Mouse (Mus musculus) ovary, postnatal 10 days (tissue): Measurements from ENCODE around the gene Kel.

Experiments used
- DNase-seq: peaks from one replicate; pipeline ENCODE4 v3.0.0; 2022; ENCODE audit warnings: low spot score

Gene Kel

GRCm38 (mm10) chr6:41704123-41704522, at the start of gene Kel:
Gene Kel (minus strand): TSS chr6:41704339.
- DNase-seq: no peak

DNA sequence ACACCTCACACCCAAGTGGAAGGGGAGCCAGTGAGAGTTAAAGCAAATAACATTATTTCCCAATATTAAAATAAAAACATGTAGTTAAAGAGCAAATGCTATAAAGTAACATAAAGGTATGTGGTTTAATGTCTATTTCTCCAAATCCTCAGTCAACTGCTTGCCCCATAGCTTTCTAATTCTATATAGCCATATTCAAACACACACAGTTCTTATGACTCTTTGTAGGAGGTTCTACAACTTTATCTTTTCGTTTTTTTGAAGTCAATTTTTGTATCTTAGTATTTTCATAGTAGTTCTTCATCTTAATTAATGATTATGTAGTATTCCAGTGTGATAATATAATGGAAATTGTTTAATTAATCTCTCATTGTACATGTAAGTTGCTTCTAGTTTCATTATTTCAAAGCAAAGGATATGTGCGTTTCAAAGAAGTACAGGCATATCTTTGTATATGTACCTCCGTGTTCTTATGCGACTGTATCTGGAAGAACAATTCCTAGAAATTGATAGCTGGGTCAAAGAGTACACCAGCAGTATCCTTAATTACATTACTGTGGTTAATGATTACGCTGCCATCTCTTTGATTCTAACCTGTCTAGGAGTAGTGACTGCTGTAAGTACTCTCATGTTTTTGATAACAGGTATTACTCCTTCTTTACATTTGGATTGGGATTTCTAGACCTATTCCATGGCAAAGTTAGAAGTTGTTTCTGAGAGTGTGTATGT, 40.7 kb upstream of the Kel start:
- DNase-seq: no peak

DNA sequence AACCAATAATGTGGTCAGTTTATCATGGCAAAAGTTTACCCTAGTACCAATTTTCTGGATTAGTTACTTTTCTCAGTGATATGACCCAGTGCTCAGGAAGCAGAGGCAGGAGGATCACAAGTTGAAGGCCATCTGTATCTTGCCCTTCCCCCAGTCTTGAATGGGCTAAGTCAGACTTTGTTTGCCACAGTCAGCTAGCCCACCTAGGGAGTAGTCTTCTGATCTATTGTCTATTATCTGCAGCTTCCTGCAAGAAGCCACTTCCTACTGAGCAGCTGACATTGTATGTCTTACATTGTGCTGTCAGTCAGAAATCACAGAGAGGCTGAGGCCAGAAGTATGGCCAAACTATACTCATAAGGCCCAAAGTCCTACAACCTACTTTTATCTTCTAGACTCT, 37.0 kb upstream of the Kel start:
- DNase-seq: no peak

DNA sequence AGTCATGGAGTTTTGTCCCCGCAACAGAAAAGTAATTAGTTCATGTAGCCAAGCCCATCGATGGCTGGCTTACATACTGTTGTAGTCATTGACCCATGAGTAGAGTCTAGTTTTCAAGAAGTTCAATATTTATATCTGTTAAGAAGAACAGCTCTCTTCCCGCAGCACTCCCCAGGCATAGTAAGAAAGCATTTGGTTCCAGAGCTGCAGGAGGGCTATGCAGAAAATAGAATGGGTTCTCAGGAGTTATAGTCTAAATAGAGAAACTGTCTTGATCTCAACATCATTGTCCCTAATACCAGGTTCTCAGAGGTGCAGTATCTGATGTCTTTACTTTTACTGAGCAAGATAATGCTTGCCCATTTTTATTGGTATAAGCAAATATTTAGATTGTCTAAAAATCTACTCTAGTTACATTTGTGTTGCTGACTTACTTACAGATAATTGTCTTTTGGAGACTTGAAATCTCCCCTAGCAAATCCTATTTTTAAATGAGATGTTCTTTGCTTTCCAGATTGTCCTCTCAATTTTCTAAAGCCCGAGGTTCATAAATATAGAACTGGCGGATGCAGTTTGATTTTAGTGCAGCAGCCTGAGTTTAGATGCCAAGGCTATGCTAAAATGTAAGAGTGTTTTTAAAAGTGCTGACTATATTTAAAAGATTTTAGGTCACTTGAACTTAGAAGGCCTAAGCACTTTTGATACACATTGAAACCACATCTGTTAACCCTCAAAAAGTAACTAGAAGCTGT, 30.8 kb upstream of the Kel start:
- DNase-seq: no peak

DNA sequence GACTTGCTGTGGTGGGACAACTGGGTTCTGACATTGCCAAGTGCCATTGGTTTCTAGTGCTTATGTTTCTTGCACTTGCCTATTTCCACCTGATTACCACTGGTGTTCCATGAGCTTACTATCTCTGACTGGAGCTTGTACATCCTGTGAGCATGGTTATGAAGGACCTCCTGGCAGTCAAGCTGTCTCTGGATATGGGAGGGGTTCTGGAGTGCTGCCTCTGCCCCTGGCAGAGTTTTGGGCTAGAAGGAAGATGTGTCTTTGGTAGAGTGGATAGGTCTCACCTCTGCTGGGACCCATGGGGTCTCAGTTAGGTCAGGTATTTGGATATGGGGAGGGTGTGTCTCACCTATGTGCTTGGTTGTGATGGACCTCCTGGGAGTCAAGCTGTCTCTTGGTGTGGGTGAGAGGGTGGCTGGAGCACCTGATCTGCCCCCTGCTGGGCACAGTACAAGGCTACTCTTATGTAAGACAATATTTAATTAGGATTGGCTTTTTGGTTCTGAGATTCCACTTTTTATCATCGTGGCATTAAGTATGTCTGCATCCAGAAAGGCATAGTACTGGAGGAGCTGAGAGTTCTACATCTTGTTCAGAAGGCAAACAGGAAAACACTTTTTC, 24.0 kb upstream of the Kel start:
- DNase-seq: no peak

GRCm38 (mm10) chr6:41721430-41721829, 17.3 kb upstream of the Kel start:
- no peak for DNase-seq

DNA sequence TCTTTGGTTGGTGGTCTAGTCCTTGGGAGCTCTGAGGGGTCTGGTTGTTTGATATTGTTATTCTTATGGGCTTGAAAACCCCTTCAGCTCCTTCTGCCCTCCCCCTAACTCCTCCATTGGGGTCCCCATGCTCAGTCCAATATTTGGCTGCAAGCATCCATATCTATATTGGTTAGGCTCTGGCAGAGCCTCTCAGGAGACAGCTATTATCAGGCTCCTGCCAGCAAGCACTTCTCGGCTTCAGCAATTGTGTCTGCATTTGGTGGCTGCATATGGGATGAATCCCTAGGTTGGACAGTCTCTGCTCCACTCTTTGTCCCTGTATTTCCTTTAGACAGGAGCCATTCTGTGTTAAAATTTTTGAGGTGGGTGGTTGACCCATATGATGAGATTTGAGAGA, 6.1 kb upstream of the Kel start:
- no peak for DNase-seq

DNA sequence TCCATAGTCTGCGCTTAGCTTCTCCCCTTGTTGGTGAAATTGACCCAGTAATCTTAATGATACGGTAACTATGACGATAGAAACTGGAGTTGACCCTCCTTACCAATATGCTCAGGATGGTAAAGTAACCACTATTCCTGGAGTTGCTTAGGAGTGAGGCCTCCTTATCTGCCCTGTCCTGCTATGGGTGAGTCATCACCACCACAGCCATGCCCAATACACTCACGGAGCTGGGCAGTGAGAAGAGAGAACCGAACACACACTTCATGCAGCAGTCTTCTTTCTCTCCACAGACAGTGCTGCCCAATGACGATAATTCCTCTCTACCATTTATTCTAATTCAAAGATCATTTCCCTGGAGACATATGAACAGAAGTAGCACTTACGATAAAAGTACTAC, 2.1 kb upstream of the Kel start:
- no peak for DNase-seq

- DNase-seq: no peak
These were observed 1.2 kb downstream of the Kel start for GRCm38 (mm10) chr6:41702928-41703327.

DNA sequence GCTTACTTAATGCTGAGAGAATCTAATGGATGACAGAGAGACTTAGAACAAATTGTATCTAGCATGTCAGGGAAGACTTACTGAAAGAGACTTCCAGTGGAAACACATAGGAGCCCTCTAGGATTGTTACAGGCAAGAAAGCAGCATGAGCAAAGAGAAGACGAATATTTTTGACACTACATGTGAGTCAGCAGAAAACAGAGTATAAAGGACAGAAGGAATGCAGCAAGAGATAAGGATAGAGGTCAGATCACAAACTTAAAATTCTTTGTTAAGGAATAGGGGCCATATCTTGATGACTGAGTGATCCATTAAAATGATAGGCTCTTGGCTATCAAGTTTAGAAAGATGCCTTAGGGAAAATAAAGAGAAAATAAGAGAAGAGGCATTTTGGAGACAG, 2.9 kb downstream of the Kel start:
- no peak for DNase-seq

- DNase-seq: no peak
These were observed 9.7 kb downstream of the Kel start for GRCm38 (mm10) chr6:41694407-41694806.

DNA sequence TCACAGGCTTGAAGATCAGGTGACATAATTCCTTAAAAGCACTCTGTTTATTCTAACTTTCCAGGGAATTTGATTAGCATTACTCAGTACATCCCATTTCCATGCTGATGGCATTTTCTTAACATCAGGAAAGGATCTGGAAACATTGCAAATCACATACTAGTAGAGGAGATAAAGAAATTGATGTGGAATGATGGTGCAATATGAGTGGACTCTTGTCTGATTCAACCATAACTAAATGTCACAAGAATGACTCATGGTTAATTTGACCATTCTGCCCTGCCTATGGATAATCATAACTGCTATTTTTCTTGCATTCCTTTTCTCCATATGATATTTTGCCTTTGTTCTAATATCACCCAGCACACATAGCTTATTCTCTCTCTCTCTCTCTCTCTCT, 11.9 kb downstream of the Kel start:
- DNase-seq: no peak

DNA sequence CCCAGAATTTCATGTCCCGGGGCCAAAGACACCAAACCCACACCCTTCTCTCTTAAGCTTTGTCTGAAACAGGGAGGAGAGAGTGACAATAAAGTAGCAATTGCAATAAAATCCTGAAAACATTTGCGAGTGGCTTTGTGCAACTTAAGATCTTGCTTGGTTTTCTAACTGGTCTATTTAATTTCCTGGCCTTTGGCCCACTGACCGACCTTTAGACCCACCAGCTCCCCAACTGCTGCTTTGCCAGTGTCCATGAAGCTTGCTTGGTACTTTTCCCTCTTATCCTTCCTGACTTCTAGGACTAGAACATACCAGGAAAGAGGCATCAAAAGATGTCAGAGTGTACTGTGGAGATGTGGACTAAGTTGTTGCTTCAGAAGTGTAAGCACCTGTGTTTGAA, 18.5 kb downstream of the Kel start:
- no peak for DNase-seq

- DNase-seq: no peak
These were observed 19.2 kb downstream of the Kel start for GRCm38 (mm10) chr6:41684911-41685310.

DNA sequence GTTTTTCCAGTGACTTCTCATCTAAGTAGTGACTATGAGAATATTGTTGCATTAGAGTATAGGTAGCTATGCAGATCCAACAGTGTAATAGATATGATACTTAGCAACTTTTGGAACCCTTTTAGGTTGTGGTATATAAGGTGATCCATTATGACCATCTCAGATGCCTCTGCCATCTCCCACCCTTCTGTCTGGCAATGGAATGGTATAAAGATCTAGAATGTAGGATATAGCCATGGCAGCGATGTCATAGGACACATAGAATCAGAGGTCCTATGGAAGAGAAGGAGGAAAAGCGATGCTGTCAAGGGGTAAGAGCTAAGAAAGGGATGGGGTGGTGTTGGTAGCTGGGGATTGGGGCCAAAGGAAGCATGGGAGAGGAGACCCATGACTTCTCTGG, 20.0 kb downstream of the Kel start, which contains the start of gene Llcfc1:
TSS of gene Llcfc1 (plus strand) at position 301 of the 400 bp plus-strand sequence.
- no peak for DNase-seq

DNA sequence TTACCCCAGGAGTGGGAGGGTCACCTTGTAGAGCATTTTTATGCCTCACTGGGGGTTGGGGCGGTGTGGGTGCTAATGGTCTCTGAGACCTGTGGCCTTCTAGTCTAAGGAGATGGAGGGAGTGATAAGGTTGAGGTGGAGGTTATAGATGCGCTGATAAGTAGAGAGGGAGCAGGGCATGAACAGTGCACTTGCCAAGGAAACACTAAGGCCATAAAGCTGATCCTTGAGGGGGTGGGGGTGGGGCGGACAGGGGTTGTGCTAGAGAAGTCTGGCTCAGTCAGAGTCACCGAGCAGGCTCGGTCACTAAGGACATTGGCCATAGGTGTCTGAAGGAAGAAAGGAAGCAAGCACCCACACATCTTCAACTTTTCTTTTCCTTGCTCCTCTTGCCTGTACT, 22.5 kb downstream of the Kel start:
- no peak for DNase-seq

- DNase-seq: no peak
These were observed 23.5 kb downstream of the Kel start, which contains the start of gene Trpv5 for GRCm38 (mm10) chr6:41680669-41681068. Gene Trpv5 (minus strand): TSS chr6:41680769.

DNA sequence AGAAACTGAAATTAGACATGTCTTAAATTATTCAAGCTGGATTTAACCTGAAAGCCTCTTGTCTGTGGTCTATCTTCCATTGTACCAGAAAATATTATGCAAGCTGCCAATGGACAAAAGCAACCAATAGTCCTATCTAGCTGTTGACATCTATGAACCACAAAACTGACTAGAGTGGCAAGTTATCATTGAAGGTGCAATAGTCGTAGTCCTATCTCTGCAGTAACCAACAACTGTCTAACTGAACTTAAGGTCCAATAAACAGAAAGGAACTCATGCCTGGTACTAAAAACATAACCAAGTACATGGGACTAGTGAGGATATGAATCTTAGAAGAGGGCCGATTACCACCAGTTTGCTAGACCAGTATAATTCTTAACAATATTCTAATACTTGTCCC, 27.6 kb downstream of the Kel start:
- DNase-seq: no peak

- no peak for DNase-seq
These were observed 41.8 kb downstream of the Kel start for GRCm38 (mm10) chr6:41662320-41662719.

DNA sequence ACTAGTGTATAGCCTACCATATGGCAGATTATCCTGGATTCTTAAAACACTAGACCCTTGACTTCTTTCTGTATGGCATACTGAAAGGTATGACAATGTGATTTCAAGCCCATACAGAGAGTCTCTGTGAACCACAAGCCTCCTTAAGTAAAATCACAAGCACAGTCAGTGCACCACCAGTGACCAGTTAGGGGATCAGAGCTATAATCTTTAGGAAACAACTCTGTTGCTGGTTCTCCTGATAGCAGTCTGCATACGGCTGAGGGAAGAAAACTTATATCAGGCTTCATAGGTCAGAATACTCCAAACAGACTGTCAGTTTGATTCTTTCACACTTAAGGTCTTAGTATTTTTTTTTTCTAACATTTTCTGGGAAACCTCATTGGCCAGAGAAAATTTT, 45.7 kb downstream of the Kel start:
- no peak for DNase-seq

DNA sequence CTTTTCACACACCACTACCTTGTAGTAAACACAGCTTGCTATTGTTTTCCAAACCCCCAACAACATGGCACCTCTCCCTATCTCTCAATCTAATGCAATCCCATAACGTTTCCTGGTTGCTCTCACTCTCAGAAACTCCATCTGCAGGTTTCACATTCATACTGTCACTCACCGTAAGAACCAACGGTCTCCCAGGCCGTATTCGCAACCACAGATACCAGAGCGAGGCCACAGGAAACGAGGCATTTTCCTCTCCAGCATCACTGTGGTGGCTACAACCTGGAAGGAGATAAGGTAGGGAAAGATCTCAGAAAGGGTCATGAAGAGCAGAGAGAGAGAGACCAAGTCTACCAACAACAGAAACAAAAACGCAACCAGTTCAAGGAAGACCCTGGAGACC, 49.5 kb downstream of the Kel start:
- DNase-seq: no peak

GRCm38 (mm10) chr6:41653173-41653572, 51.0 kb downstream of the Kel start:
- no peak for DNase-seq

DNA sequence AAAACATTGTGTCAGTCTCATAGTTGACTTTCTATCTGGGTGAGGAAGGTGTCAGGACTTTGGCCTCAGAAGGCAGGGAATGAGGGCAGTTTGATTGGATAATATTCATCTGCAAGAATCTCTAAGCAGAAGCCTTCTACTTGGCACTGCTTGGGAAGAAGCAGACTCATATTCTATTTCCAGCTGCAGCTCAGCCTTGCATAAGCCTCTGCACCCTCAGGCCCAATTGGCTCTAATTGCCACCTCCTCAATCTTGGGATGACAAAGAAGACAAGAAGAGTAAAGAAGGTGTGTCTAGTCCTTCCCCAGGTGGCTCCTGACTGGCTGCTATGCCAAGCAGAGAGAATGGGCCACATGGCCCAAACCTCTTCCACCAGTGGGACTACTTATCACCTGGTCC, 57.5 kb downstream of the Kel start:
- DNase-seq: no peak
